Mouse (Mus musculus): Measurements from ENCODE around the gene Flg.

Gene Flg

GRCm38 (mm10) chr3:93273223-93273622 is at the start of gene Flg:
Flg (plus strand) TSS chr3:93273523.
- DNase-seq (ENCODE audit: low spot score) = no peak

- DNase-seq (ENCODE audit: low spot score) = no peak
Measured at GRCm38 (mm10) chr3:93297542-93297941, 24.2 kb downstream of the Flg start.

- DNase-seq (ENCODE audit: low spot score) = no peak
Measured at GRCm38 (mm10) chr3:93299832-93300231, 26.5 kb downstream of the Flg start.

- no peak for DNase-seq (ENCODE audit: low spot score)
Measured at GRCm38 (mm10) chr3:93301896-93302295, 28.6 kb downstream of the Flg start.

- DNase-seq (ENCODE audit: low spot score) = no peak
Measured at GRCm38 (mm10) chr3:93306142-93306541, 32.8 kb downstream of the Flg start.

- no peak for DNase-seq (ENCODE audit: low spot score)
Measured at GRCm38 (mm10) chr3:93311371-93311770, 38.0 kb downstream of the Flg start.

GRCm38 (mm10) chr3:93314388-93314787 is 41.1 kb downstream of the Flg start:
- DNase-seq (ENCODE audit: low spot score) = no peak

GRCm38 (mm10) chr3:93319449-93319848 is 46.1 kb downstream of the Flg start, which contains the start of gene Hrnr:
Hrnr (plus strand) TSS chr3:93319749.
- no peak for DNase-seq (ENCODE audit: low spot score)

GRCm38 (mm10) chr3:93337749-93338148 is 64.4 kb downstream of the Flg start:
- DNase-seq (ENCODE audit: low spot score) = no peak

- no peak for DNase-seq (ENCODE audit: low spot score)
Measured at GRCm38 (mm10) chr3:93340021-93340420, 66.7 kb downstream of the Flg start.
